Mouse (Mus musculus) lung, adult 18-20 months (tissue): ENCODE results near the gene Itgbl1.

Source experiments
- DNase-seq, 2 experiments: peaks; one replicate each; pipeline ENCODE4 v3.0.0; 2022; ENCODE audit warnings: mixed read lengths in 2 of 2

Itgbl1 gene

GRCm38 (mm10) chr14:123990591-123991195, 330.9 kb downstream of the Itgbl1 start:
- no peak for DNase-seq
